Mouse (Mus musculus): ENCODE results near the gene Syk.
A peak's percentile ranks its signal among the peaks of the same experiment; 100 is the strongest.

The Syk gene

DNA sequence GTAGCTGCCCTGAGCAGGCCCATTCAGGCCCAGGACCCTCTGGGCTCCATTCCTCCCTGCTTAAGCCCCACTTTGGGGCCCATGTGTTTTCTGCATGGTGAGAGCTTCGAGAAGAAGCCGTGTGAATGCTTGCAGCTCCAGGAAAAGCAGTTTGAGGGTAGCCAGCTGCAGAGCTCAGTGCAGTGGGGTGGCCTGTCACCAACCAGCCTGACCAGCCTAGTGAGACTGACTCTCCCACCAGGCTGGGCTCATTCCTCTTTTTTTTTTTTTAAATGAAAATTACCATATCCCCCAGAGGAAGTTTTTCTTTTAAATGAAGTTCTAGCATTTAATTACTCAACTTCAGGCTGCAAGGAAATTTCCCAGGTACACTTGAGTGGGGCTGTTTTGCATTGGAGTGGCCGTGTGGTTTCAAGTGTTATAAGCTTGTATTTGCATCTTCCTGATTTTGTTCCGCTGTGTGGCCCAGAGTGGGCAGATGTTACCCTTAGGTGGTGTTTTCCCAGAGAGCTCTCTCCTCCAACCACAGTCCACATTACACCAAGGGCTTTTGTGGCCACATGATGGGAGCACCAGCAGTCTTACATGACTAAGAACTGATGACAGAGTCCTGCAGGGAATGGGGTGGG, 17.2 kb downstream of the Syk start:
- DNase-seq = no peak

DNA sequence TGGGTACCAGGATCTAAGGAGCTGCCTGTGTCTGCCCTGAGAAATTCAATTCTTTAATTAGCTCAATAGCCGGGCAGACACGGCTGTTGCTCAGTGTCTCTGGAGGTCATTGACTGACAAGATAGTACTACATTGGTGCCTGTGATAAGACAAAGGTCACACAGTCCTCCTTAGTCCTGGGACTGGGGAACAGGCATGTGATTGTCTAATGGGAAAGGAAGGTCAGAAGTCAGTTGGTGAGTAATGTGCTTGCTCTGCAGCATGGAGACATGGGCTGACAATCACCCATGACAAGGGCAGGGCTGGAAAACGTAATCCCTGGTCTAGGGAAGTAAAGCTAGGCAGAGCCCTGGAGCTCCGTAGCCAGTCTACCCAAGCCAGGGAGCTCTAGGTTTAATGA, 19.8 kb downstream of the Syk start:
- no peak for DNase-seq

DNA sequence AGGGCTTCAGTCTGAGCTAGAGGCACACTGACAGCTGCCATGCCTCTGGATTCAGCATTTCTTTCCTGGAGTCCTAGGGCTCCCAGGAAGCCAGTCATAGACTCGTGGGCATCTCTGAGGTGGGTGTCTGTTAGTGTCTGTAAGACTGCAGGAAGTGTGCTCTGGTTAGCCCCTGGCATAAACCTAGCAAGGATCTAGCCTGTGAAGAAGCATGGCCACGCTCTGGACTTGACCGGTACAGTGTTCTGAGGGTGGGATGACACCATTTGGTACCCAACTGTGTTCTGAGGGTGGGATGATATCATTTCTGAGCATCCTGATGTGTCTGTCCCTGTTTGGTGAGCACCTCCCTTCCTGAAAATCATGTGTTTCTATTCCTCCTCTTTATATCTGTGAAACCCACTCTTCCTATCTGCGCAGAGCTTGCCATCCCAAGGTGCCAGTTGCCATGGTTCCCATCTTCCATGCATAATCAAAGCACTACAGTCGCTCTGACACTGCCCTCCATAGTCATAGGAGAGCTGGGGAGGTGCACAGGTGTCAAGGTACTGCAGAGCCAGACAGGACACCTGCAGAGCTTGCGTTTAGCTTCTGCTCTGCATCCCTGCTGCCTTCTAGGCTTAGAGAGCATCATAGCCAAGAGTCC, 20.9 kb downstream of the Syk start:
- DNase-seq = peak; percentile 14

DNA sequence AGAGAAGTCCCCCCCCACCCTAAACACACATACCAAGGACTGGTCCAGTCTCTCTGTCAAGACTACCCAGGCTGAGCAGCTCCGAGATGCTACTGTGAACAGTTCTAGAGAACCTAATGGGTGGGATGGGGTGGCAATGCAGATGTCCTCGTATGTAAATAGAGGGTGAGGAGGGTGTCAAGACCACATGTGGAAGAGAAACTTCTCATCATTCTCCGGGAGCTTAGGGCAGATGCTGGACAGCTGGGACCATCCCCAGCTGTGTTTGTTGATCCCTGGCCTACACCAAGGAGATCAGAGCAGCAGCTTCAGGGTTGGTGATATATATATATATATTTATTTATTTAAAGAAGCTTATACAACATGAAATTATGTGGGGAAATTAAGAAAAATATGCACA, 22.0 kb downstream of the Syk start:
- DNase-seq = no peak

DNA sequence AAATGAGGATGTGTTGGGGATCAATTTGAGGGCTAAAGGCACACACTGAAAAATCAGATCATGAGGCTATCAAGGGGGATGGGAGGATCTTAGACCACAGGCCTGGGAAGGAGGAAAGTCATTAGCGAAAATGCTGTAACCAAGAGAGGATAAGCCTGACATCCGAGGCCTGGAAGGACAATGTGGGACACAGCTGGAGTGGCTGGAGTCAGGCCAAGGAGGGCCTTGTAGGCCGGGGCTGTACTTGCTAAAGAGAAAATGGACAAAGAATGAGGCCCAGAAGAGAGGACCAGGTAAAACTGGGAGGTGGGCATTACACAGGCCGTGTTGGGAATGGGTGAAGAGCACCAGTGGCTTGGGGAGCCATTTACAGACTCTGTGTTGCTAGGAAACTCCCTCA, 22.9 kb downstream of the Syk start:
- DNase-seq = no peak

DNA sequence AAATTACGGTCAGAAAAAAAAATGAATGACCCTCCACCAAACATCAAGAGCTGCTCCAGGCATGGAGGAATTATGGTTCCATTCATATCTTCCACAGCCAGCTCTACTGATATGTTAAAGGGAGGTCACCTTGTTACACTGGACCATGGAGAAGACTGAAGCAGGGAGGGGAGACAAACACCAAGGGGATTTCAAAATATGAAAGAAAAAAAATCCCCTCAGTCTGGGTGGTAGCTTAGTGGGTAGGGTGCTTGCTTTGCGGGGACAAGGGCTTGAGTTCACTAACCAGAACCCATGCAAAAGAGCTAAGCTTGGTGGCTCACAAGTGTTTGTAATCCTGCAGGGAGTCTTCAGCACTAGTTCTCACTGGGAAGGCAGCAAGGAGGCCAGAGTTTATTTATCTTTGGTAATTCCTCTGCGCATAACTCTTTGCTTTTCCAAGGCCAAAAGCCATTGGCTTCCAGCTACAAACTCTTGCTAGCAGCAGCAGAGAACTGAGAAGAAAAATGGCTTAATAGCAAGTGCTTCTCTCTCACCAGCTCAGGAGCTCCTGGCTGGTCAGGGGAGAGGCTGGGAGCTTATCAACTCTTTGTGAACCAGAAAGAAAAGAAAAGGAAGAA, 23.8 kb downstream of the Syk start:
- DNase-seq = no peak

DNA sequence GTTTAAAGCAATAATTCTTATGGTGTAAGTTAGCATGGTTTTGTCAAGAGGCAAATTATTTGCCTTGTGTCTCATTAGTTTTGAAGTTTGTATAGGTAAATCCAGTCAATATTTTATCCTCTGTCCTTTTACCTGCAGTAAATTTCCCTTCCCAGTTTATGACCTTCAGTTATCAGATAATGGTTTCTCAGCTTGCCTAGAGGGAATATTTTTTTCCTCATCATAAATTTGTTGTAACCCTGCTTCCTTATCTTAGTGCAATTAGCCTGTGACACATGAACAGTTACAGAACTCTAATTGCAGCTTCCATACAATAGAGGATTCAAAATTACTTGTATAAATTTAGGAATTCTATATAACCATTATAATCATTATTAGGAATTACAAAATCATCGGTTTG, 25.0 kb downstream of the Syk start:
- no peak for DNase-seq

DNA sequence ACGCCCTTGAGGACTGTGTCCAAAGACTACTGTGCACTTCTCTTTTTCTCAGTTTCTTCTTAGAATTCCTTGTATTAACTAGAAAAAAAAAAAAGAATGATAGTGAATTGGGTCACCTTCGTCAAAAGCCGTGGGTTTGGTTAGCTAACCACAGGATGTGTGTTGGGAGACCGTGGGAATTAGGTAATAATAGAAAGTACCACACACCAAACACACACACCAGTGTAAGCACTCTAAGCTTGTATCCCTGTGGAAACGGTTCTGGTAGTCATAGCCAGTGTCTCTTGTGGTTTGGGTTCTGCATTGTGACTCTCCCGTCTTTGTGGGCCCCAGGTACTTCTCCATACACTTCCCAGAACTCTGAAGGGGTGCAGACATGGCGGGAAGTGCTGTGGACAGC, 27.5 kb downstream of the Syk start:
- no peak for DNase-seq

DNA sequence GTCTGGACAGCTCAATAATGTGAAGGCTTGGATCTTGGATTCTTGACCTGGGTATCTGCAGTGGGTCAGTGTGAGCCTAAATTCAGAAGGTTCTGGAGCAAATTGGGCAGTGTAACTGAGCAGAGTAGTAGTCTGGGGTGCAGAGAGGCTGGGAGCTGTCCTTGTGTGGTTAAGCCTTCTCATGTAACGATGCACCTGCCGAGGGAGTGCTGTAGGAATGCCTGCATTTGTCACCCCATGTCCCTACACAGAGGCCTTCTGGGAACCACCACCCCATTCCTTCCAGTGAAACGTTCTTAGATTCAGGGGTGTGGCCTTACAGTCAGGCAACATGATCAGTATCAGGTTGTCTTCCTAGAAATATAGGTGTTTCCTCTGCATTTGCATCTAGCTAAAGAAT, 30.3 kb downstream of the Syk start:
- DNase-seq = no peak

DNA sequence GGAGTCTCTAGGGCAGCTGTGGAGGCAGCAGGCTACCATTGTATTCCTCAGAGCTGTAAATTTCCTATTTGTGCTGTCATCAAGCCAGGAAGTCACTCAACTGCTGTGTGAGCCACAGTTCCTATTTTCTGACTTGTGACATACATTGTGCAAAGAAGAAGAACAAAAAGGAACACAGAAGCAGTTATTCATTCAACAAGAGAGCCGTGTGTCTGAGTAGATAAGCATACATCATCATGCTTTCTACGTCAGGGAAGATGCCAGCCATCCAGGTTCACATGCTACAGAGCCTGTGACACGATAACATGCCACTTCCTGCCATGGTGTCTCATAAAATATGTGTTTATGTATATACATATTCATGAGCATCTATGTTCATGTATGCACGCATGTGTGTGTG, 32.1 kb downstream of the Syk start:
- no peak for DNase-seq

DNA sequence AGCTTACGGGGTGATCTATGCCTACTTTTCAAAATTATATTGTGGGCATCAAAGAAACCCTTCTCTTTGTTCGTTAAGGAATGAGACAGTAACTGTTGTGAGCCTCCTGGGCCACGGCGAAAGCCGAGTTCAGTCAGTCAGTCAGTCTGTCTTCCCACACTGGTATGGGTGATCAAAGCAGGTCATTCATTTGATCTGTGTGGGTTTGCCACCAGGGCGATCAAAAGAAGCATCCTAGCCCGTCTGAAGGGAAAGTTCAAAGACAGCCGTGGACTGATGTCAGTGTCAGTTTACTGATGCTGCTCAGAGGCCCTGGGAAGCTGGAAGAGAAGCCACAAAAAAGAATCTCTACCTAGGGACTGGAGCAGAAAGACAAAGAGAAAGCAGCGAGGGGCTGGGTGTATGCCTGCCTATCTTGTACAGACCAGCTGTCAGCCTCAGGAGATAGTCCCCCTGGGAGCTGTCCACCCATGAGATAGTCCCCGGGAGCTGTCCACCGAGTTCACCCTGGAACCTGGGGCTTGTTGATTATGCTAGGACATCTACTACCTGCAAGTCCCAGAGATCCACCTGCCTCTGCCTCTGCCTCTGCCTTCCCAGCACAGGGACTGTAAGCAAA, 34.2 kb downstream of the Syk start:
- no peak for DNase-seq

DNA sequence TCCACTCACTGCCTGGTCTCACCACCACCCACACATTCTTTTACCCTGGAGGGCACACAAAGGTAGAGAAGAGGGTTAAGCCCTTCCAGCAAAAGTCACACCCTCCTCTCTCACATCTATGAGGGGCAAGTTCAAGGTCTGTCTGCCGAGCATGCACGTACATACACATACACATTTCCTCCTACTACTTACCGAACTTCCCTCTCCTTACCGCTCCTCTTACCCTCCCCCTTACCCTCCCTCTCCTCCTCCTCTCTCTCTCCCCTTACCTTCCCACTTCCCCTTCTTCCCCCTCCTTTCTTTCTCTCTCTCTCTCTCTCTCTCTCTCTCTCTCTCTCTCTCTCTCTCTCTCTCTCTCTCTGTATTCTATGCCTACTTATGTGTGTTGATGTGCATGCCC, 35.6 kb downstream of the Syk start:
- no peak for DNase-seq

DNA sequence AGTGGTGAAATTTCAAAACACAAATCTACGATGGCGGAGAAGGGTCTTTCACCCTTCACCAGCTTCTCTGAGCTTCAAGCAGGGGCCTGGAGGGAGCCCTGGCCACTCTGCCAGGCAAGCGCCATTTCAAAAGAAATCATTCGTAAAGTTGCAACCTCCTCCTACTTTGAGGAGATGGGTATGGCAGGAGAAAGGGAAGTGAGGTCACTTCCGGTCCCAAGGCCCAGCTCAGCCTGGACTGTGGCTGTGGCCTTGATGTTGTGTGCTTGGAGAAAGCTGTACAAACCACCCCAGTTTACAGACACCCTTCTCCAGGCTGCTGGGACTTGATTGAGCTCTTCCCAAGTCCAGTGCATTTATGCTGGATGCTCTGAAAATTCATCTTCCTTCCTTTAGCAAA, 36.5 kb downstream of the Syk start:
- no peak for DNase-seq

DNA sequence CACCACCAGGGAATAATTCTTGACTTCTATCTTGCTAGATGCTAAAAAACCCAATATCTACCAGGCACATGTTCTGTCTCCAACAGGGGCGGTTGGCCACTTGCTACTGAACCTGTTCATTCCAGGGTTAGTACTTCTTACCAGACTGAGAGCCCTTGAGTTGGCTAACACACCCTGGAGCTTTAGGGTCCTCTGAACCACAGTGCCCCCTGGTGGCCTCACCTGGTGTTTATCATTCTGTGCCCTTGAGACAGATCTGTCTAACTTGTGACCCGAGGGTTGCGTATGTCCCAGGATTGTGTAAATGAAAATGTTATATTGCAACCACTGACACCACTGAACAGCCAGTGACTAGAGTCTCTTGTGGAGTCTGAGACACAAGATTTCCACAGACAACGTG, 41.1 kb downstream of the Syk start:
- DNase-seq = peak; percentile 78

DNA sequence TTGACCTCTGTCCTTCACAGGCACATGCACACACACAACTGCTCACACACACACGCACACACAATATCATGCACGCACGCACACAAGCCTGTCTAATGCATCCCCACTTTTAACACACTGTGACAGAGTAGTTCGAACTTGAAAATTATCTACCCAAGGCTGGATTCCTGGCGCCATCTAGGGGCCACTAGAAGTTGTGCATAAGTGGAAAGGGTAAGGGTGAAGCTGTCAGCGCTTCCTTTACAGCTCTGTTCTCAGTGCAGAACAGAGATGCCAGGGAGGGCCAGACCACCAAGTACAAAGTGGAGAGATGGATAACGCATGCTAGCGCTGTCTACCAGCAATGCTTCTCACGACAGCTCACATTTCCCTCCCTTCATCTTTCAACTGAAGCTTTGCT, 45.6 kb downstream of the Syk start:
- peak; percentile 42 for DNase-seq

DNA sequence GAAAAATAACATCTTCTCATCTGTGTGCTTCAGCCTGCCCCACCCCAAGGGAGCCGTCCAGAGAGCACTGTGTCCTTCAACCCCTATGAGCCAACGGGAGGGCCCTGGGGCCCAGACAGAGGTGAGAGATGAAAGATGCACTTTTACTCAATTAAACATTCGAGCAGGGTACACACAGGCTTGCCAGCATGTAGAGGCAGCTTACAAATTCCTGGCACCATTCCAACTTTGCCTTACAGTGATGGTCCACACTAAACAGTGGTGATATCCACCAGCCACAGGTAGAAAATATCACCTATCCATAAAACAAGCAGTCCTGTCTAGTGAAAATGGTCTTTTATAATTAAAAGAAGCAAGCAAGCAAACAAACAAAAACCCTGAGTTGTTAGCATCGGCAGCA, 48.7 kb downstream of the Syk start:
- DNase-seq = no peak

DNA sequence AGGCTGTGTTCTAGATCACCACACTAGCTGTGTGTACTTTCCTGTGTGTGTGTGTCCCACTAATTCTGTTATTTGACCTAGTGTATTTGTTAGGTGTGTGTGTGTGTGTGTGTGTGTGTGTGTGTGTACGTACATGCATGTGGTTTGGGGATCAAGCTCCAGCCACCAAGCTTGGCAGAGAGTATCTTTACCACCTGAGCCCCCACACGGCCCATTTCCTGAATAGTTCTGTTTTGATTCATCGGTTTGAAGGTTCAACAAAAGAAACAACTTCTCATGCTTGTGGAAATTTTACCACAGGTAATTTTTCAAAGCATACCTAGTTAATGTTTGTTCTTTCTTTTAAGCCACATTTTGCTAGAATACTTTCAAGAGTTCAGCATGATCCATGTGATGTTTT, 52.5 kb downstream of the Syk start:
- no peak for DNase-seq

DNA sequence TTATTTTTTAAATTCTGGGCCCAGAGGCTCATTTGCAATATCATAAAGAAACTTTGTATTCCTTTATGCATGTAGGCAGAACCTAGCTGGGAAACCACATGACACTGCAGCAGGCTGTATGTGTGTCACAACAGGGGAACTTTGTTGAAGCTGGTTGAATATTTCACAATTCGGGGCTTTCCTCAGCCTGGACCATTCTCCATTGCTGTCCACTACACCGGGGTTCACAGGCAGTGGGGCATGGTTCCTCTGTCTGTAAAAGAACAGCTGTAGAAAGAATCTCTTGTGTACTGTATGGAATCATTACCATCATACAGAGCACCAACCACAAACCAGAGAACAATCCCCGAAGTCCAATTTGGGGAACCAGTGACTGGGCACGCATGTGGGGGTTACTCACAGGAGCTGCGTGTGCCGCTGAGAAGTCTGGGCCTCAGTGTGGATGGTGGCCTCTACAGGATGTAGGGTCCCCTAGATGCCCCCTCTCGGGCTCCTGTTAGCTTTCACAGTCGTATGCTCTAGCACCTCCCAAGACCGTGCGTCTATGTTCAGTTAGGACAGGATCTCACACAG, 53.3 kb downstream of the Syk start:
- no peak for DNase-seq

DNA sequence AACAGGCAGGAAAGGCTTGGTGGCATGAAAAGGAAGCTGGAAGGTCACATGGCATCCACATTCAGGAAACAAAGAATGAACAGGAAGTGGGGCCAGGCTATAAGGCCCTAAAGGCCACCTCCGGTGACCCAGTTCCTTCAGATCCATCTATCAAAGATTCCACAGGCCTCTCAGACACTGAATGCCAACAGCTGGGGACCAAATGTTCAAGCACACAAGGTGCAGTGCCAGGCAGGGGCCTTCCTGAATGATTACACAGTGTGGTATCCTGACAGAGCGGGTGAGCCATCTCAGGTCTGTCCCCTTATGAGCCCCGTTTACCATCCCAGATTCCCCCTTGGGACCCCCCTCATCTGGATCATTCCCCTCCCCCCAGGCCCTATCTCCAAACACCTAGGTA, 63.6 kb downstream of the Syk start:
- DNase-seq = no peak

DNA sequence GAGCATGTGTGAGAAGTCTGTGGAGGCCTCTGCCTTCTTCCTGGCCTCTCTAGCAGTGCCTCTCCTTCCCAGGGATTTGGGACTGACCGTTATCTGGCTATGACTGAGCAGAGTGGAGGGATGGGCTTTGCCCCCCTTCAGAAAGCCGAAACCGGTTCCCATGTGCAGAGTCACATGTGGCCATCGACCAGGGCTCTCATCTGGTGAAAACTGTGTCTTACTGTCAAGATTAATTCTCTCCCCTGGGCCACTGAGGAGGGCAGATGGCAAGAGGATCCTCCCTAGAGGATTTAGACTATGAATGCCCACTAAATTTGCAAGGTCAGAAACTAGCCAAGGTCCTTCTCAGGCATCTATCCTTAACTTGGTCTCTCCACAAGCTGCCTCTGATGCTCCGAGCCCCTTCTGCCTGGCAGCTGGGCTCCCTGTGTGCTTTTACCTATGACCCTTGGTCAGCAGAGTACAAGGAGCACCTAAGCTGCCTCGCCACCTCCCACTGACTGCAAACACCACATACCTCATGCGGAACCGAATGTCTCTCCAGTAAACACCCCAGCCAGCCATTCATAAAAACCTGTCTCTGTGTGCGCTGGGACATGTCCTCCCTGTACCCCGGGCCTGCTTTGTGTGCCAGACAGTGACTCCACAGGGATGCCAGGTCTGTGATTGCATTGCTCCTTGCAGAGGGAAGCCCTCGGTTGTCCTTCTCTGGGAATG, 65.2 kb downstream of the Syk start:
- DNase-seq = no peak

DNA sequence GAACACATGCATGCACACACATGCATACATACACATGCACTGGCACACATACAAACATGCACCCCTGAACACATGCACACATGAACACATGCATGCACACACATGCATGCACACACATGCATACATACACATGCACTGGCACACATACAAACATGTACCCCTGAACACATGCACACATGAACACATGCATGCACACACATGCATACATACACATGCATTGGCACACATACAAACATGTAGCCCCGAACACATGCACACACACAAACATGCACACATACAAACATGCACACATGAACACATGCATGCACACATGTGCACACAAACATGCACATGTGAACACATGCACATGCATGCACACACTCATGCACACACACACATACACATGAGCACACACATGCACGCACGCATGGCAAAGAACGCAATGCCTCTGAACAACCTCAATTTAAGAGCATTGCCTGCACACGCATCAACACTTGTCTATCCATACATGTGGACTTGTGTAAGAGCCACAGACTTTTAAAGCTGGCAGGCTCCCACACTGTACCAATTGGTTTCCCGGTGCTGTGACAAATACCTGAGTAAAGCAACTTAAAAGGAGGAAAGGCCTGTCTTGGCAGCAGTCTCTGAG, 66.9 kb downstream of the Syk start:
- no peak for DNase-seq

DNA sequence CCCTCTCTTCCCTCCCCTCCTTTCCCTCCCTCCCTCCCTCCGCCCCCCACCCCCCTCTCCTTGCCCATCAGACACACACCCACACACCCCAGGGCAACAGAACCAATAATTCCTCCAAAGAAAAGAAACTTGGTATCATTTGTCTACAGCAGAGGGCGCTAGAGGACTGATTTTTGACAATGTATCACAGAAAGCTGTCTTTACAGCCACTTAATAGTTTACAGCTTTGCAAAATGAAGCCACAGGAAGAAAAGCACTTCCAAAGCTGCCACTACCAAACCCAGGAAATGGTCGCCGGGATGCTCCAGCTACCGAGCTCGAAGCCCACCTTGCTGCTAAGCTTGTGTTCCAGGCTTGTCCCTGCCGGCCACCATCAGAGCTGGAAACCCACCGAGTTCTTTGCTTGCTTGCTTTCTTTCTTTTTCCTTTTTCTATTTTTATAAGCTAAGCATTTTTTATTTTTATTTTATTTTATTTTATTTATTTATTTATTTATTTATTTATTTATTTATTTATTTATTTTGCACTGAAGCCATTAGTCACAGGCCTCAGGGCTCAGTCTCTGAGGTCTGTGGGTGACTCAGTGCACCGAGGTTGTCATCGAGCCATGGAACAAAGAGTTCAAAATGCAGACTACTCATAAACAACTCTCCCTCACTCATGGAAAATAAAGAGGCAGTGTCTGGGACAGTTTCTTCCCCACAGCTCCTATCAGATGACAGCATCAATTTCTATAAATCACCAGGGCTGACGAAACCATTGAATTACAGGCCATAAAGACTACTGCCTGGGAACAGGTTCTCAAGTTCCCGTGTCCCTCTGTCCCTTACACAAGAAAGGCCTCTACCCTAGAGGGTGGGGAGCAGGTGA, 68.6 kb downstream of the Syk start:
- DNase-seq = peak; percentile 20

Data from right cerebral cortex, postnatal 14 days (tissue).